Mouse (Mus musculus) olfactory bulb, adult 2 months (tissue): ENCODE results near the gene Stpg3.
A peak's percentile ranks its signal among the peaks of the same experiment; 100 is the strongest.

ENCODE experiments used
- CTCF ChIP-seq: fragments of 200-500 bp; IDR thresholded peaks from 2 replicates; pipeline ENCODE4 v1.5.1; 2012; ENCODE audit warnings: low read depth, mild to moderate bottlenecking, low read length, moderate library complexity; ENCODE audit not compliant: insufficient read depth
- POLR2A ChIP-seq: fragments of 200-500 bp; IDR thresholded peaks from 2 replicates; pipeline ENCODE4 v1.6.1; 2012; ENCODE audit warnings: mild to moderate bottlenecking, low read depth, low read length, moderate library complexity; ENCODE audit not compliant: insufficient read depth

- TF ChIP-seq POLR2A (peak; percentile 55; the same call in 1 of the 2 replicates), CTCF (no peak)
These were observed 47.9 kb upstream of the Stpg3 start, which contains the start of gene Tprn for GRCm38 (mm10) chr2:25262291-25262767.
